In genomic region chr11:107465041-107465440, GRCm38 (mm10) we compare ENCODE assay signal across 22 mouse cellular contexts. TPM values are rescaled to one million over a fixed set of nuclear protein-coding genes. Genes with fewer than 3 reads are reported as not detected.
DNase-seq lines count a peak whose midpoint lies in the region; ATAC-seq and TF ChIP-seq lines count a peak whose summit lies in the region.
"Had no signal": no experiment of that assay in that cellular context is flagged by ENCODE, and none has a peak within 500 bp of the region (broad histone marks: within the 10 kb centered on the region; RNA-seq: fewer than 3 reads in every experiment).

No protein-coding gene starts in this region.

- no peak; the same call in 1 of the 2 replicates for TF ChIP-seq CTCF in liver, postnatal 0 days (IDR thresholded peaks at IDR 0.05; ENCODE audit: low read depth)

- no peak overlapping the region for H3K9ac ChIP-seq in liver, embryonic 13.5 days
- no peak overlapping the region for H3K9ac ChIP-seq in liver, embryonic 11.5 days (ENCODE audit: low read depth, low read length)
- no peak overlapping the region for H3K9ac ChIP-seq in liver, postnatal 0 days (replicated peaks)
- no peak overlapping the region for H3K9ac ChIP-seq in forebrain, embryonic 11.5 days (ENCODE audit: low read length)
- H3K9ac ChIP-seq: forebrain, postnatal 0 days; hindbrain, embryonic 12.5 days; hindbrain, embryonic 15.5 days; intestine, embryonic 15.5 days had no signal

- H3K9me3 ChIP-seq in liver, embryonic 13.5 days (replicated peaks): 0 out of 2 replicates have a peak, but pooled peaks cover 2% of the 10 kb centered on the region
- H3K9me3 ChIP-seq in liver, embryonic 11.5 days (ENCODE audit: control insufficient read depth, low read length): no peaks in the 10 kb centered on the region
- H3K9me3 ChIP-seq in liver, postnatal 0 days (ENCODE audit: low read length): no peaks in the 10 kb centered on the region
- H3K9me3 ChIP-seq in forebrain, embryonic 11.5 days (ENCODE audit: control insufficient read depth, low read length): no peaks in the 10 kb centered on the region; the same call in 1 of the 2 replicates
- H3K9me3 ChIP-seq: forebrain, embryonic 10.5 days; hindbrain, embryonic 12.5 days; hindbrain, embryonic 15.5 days; intestine, embryonic 15.5 days had no signal

- H3K4me2 ChIP-seq in liver, embryonic 13.5 days: no peak overlapping the region
- no peak overlapping the region for H3K4me2 ChIP-seq in liver, embryonic 11.5 days
- H3K4me2 ChIP-seq in liver, postnatal 0 days (ENCODE audit: low read depth, low read length): no peak overlapping the region
- no peak overlapping the region for H3K4me2 ChIP-seq in forebrain, embryonic 11.5 days (ENCODE audit: low read depth, low read length, severe bottlenecking)
- H3K4me2 ChIP-seq: heart, embryonic 11.5 days; hindbrain, embryonic 12.5 days; hindbrain, embryonic 15.5 days; intestine, embryonic 15.5 days had no signal

- DNase-seq in CD4-positive, CD25-positive, alpha-beta regulatory T cell, adult 2 months (ENCODE audit: low read depth, low spot score): peak; percentile 53
- no peak for DNase-seq in liver, embryonic 13.5 days
- DNase-seq in liver, embryonic 11.5 days (ENCODE audit: low spot score): no peak
- DNase-seq in CD4-positive helper T cell, adult 2 months (ENCODE audit: low read depth, low spot score): peak; percentile 46
- no peak for DNase-seq in liver, postnatal 0 days
- DNase-seq in forebrain, embryonic 11.5 days (ENCODE audit: low spot score): no peak
- DNase-seq in testis, postnatal 14 days (ENCODE audit: low spot score): no peak
- DNase-seq: adrenal gland, adult 2 months; adrenal gland, postnatal 14 days; cerebellum, adult 18-20 months; cerebellum, adult 9-10 months; cerebellum, postnatal 14 days; forebrain, postnatal 0 days; gastrocnemius, postnatal 25 days; heart, adult 2 months had no signal

- no peak overlapping the region for H3K4me3 ChIP-seq in liver, embryonic 13.5 days (replicated peaks)
- H3K4me3 ChIP-seq in liver, embryonic 11.5 days (ENCODE audit: low read depth, low read length): no peak overlapping the region
- H3K4me3 ChIP-seq in liver, postnatal 0 days (ENCODE audit: low read depth, low read length): no peak overlapping the region
- H3K4me3 ChIP-seq in forebrain, embryonic 11.5 days (ENCODE audit: low read depth, low read length): no peak overlapping the region
- H3K4me3 ChIP-seq: forebrain, embryonic 10.5 days; heart, adult 2 months; hindbrain, embryonic 12.5 days; hindbrain, embryonic 15.5 days; intestine, embryonic 15.5 days had no signal

- H3K36me3 ChIP-seq in liver, embryonic 13.5 days: peaks cover 4% of the 10 kb centered on the region; the same call in 1 of the 2 replicates
- H3K36me3 ChIP-seq in liver, embryonic 11.5 days (ENCODE audit: control insufficient read depth, insufficient read depth, low read length): 0 out of 2 replicates have a peak, but pooled peaks cover 2% of the 10 kb centered on the region
- H3K36me3 ChIP-seq in liver, postnatal 0 days (replicated peaks; ENCODE audit: insufficient read depth, low read length): 0 out of 2 replicates have a peak, but pooled peaks cover under 1% of the 10 kb centered on the region
- H3K36me3 ChIP-seq in forebrain, embryonic 11.5 days (ENCODE audit: control insufficient read depth, insufficient read depth, low read length): no peaks in the 10 kb centered on the region
- H3K36me3 ChIP-seq: hindbrain, embryonic 12.5 days; hindbrain, embryonic 15.5 days; intestine, embryonic 15.5 days had no signal

- no peak for TF ChIP-seq EP300 in liver, postnatal 0 days (IDR thresholded peaks at IDR 0.05; ENCODE audit: low read depth)

- H3K27me3 ChIP-seq in liver, embryonic 13.5 days: no peaks in the 10 kb centered on the region
- no peaks in the 10 kb centered on the region for H3K27me3 ChIP-seq in liver, embryonic 11.5 days (replicated peaks; ENCODE audit: control insufficient read depth, insufficient read depth, low read length)
- no peaks in the 10 kb centered on the region for H3K27me3 ChIP-seq in liver, postnatal 0 days (ENCODE audit: insufficient read depth, low read length)
- H3K27me3 ChIP-seq in forebrain, embryonic 11.5 days (ENCODE audit: control insufficient read depth, insufficient read depth, low read length): no peaks in the 10 kb centered on the region
- H3K27me3 ChIP-seq: hindbrain, embryonic 12.5 days; hindbrain, embryonic 15.5 days; intestine, embryonic 15.5 days had no signal

- 85% methylated on average over 4 of the region's 4 CpGs for WGBS in liver, embryonic 13.5 days (ENCODE audit: insufficient replicate concordance)
- 90% methylated on average over 4 of the region's 4 CpGs for WGBS in liver, embryonic 11.5 days
- WGBS in liver, postnatal 0 days (ENCODE audit: insufficient replicate concordance): 85% methylated on average over 4 of the region's 4 CpGs
- WGBS in forebrain, embryonic 11.5 days: 96% methylated on average over 4 of the region's 4 CpGs

- H3K27ac ChIP-seq in liver, embryonic 13.5 days: peak overlapping the region; percentile 32; the same call in 1 of the 2 replicates
- H3K27ac ChIP-seq in liver, embryonic 11.5 days (ENCODE audit: low read depth, low read length): no peak overlapping the region
- 0 out of 2 replicates have a peak overlapping the region, but pooled peaks have one; percentile 13 for H3K27ac ChIP-seq in liver, postnatal 0 days (ENCODE audit: low read depth)
- H3K27ac ChIP-seq in forebrain, embryonic 11.5 days (ENCODE audit: low read depth, low read length): no peak overlapping the region
- H3K27ac ChIP-seq: forebrain, embryonic 10.5 days; hindbrain, embryonic 12.5 days; hindbrain, embryonic 15.5 days; intestine, embryonic 15.5 days had no signal

- peaks cover 50% of the 10 kb centered on the region for H3K4me1 ChIP-seq in liver, embryonic 13.5 days (replicated peaks)
- peaks cover 30% of the 10 kb centered on the region for H3K4me1 ChIP-seq in liver, embryonic 11.5 days (replicated peaks; ENCODE audit: control insufficient read depth, insufficient read depth, low read length)
- H3K4me1 ChIP-seq in liver, postnatal 0 days (ENCODE audit: insufficient read depth): peaks cover 26% of the 10 kb centered on the region
- H3K4me1 ChIP-seq in forebrain, embryonic 11.5 days (replicated peaks; ENCODE audit: control insufficient read depth, insufficient read depth, low read length): 0 out of 2 replicates have a peak, but pooled peaks cover 2% of the 10 kb centered on the region

- ATAC-seq in CD4-positive, CD25-positive, alpha-beta regulatory T cell, adult 4 months: no peak
- no peak for ATAC-seq in liver, embryonic 13.5 days (ENCODE audit: low read depth)
- ATAC-seq in liver, embryonic 11.5 days (replicated peaks; ENCODE audit: low FRiP score): no peak
- ATAC-seq in liver, postnatal 0 days: no peak
- ATAC-seq in forebrain, embryonic 11.5 days (replicated peaks; ENCODE audit: low FRiP score): no peak
- ATAC-seq: forebrain, embryonic 14.5 days; forebrain, postnatal 0 days; intestine, embryonic 15.5 days had no signal

RNA-seq across cellular contexts. Expression of gene Pitpnc1, which starts 5.5 kb away (rescaled TPM):
- polyA plus RNA-seq in CD4-positive, CD25-positive, alpha-beta regulatory T cell, adult 4 months (2017; shearing (Covaris generic)): 100 to 1,000 TPM; 119 to 141 TPM
- polyA plus RNA-seq in liver, embryonic 13.5 days (2015; fragmentation: Nextera tagmentation; extraction: Ambion mirVana): 7.4 and 8.3 TPM in 2 replicates
- 19.2 and 19.4 TPM in 2 replicates for polyA plus RNA-seq in liver, embryonic 11.5 days (2014; fragmentation: Nextera tagmentation; extraction: Ambion mirVana)
- polyA plus RNA-seq in liver, postnatal 0 days (2015; fragmentation: Nextera tagmentation; extraction: Ambion mirVana): 6.8 and 9.1 TPM in 2 replicates
- polyA plus RNA-seq in forebrain, embryonic 11.5 days (2014; fragmentation: Nextera tagmentation; extraction: Ambion mirVana): 34.2 and 35.7 TPM in 2 replicates

RNA-seq across cellular contexts. Expression of gene Psmd12, which starts 14.2 kb away (rescaled TPM):
- polyA plus RNA-seq in CD4-positive, CD25-positive, alpha-beta regulatory T cell, adult 4 months (2017; shearing (Covaris generic)): 100 to 1,000 TPM; 106 to 112 TPM
- 134 and 159 TPM in 2 replicates for polyA plus RNA-seq in liver, embryonic 13.5 days (2015; fragmentation: Nextera tagmentation; extraction: Ambion mirVana)
- polyA plus RNA-seq in liver, embryonic 11.5 days (2014; fragmentation: Nextera tagmentation; extraction: Ambion mirVana): 222 and 237 TPM in 2 replicates
- polyA plus RNA-seq in liver, postnatal 0 days (2015; fragmentation: Nextera tagmentation; extraction: Ambion mirVana): 78.8 and 79.6 TPM in 2 replicates
- polyA plus RNA-seq in forebrain, embryonic 11.5 days (2014; fragmentation: Nextera tagmentation; extraction: Ambion mirVana): 213 and 218 TPM in 2 replicates

Comparison
In these comparisons a context has a peak if more than half of its experiments do, and no peak if none do; other contexts are left out.
1. H3K27ac ChIP-seq: peak in liver, embryonic 13.5 days (single experiment) and liver, postnatal 0 days (single experiment); none in liver, embryonic 11.5 days (single experiment) and forebrain, embryonic 11.5 days (single experiment).
2. DNase-seq: peak in CD4-positive, CD25-positive, alpha-beta regulatory T cell, adult 2 months (single experiment) and CD4-positive helper T cell, adult 2 months (single experiment); none in liver, embryonic 13.5 days (single experiment), liver, embryonic 11.5 days (single experiment), liver, postnatal 0 days (single experiment), forebrain, embryonic 11.5 days (single experiment) and testis, postnatal 14 days (single experiment).